Mouse (Mus musculus): ENCODE measurements around the gene Cnksr1. TPM values are rescaled to one million over a fixed set of nuclear protein-coding genes. Genes with fewer than 3 reads are reported as not detected.
A peak's percentile ranks its signal among the peaks of the same experiment; 100 is the strongest.

Cnksr1 gene
- total and polyA plus RNA-seq, 2 experiments from 2014 or later: 0.66 to 0.69 TPM

DNA sequence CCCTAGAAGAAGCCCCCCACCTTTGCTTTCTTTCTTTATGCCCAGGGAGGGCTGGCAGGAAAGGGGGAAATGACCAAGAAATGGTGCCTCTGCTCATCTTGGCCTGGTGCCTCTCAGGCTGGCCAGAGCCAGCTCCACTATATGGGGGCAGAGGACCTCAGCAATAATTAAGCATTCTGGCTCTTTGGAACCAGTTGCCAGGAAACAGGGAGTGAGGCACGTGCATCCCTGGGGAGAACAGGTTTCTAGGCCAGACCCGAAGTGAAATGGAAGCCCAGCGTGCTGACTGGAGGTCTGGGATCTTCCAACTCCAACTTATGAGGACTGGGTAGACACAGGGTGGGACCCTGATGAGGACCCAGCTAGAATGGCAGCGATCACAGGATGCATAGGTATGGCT lies 8.1 kb upstream of the Cnksr1 start:
- H3K9ac ChIP-seq (replicated peaks; ENCODE audit: low read depth, low read length): no peak overlapping the region
- H3K9me3 ChIP-seq (replicated peaks; ENCODE audit: control insufficient read depth, low read length): no peaks in the 10 kb centered on the region
- peaks cover 24% of the 10 kb centered on the region for H3K27me3 ChIP-seq (ENCODE audit: control insufficient read depth, insufficient read depth, low read length)
- 52% methylated on average over 4 of the region's 4 CpGs for WGBS
- TF ChIP-seq CTCF (IDR thresholded peaks at IDR 0.05; ENCODE audit: low read depth) (no peak), EP300 (IDR thresholded peaks at IDR 0.05; ENCODE audit: low read depth) (no peak)
- ATAC-seq (ENCODE audit: insufficient read depth, low read depth) (no peak), DNase-seq (ENCODE audit: low spot score) (no peak)
- no peaks in the 10 kb centered on the region for H3K36me3 ChIP-seq (replicated peaks; ENCODE audit: control insufficient read depth, insufficient read depth, low read length)
- H3K4me1 ChIP-seq (ENCODE audit: control insufficient read depth, insufficient read depth): peaks cover 18% of the 10 kb centered on the region; the same call in 1 of the 2 replicates
- no peak overlapping the region for H3K4me3 ChIP-seq (ENCODE audit: low read depth, low read length)
- no peak overlapping the region for H3K4me2 ChIP-seq (ENCODE audit: low read depth, low read length)
- H3K27ac ChIP-seq (ENCODE audit: low read depth): no peak overlapping the region

GRCm38 (mm10) chr4:134245148-134245843 lies 7.1 kb upstream of the Cnksr1 start, which contains the start of gene Zfp593:
Gene Zfp593 (minus strand): TSS chr4:134245592.
- ATAC-seq (ENCODE audit: insufficient read depth, low read depth) (peak; percentile 80), DNase-seq (ENCODE audit: low spot score) (peak; percentile 86)
- Histone ChIP-seq H3K4me3 (ENCODE audit: low read depth, low read length) (peak within 1 kb of the TSS; percentile 79), H3K9ac (replicated peaks; ENCODE audit: low read depth, low read length) (peak within 1 kb of the TSS; percentile 77), H3K27me3 (ENCODE audit: control insufficient read depth, insufficient read depth, low read length) (peaks cover 17% of the 10 kb centered on the region), H3K9me3 (replicated peaks; ENCODE audit: control insufficient read depth, low read length) (no peaks in the 10 kb centered on the region), H3K27ac (ENCODE audit: low read depth) (no peak within 1 kb of the TSS), H3K36me3 (replicated peaks; ENCODE audit: control insufficient read depth, insufficient read depth, low read length) (no peaks in the 10 kb centered on the region), H3K4me1 (ENCODE audit: control insufficient read depth, insufficient read depth) (peaks cover 8% of the 10 kb centered on the region; the same call in 1 of the 2 replicates), H3K4me2 (ENCODE audit: low read depth, low read length) (peak within 1 kb of the TSS; percentile 99)
- WGBS: under 1% methylated on average over 60 of the region's 60 CpGs
- TF ChIP-seq CTCF (IDR thresholded peaks at IDR 0.05; ENCODE audit: low read depth): peak; percentile 58
- no peak for TF ChIP-seq EP300 (IDR thresholded peaks at IDR 0.05; ENCODE audit: low read depth)

- peaks cover 9% of the 10 kb centered on the region for H3K4me1 ChIP-seq (ENCODE audit: control insufficient read depth, insufficient read depth)
- H3K9ac ChIP-seq (replicated peaks; ENCODE audit: low read depth, low read length): no peak within 1 kb of the TSS
- 89% methylated on average over 16 of the region's 17 CpGs for WGBS
- H3K27ac ChIP-seq (ENCODE audit: low read depth): no peak within 1 kb of the TSS
- ATAC-seq (ENCODE audit: insufficient read depth, low read depth): no peak
- peaks cover 12% of the 10 kb centered on the region for H3K27me3 ChIP-seq (ENCODE audit: control insufficient read depth, insufficient read depth, low read length)
- H3K4me3 ChIP-seq (ENCODE audit: low read depth, low read length): no peak within 1 kb of the TSS
- no peaks in the 10 kb centered on the region for H3K9me3 ChIP-seq (replicated peaks; ENCODE audit: control insufficient read depth, low read length)
- peak; percentile 5 for DNase-seq (ENCODE audit: low spot score)
- H3K36me3 ChIP-seq (replicated peaks; ENCODE audit: control insufficient read depth, insufficient read depth, low read length): no peaks in the 10 kb centered on the region
- TF ChIP-seq CTCF (IDR thresholded peaks at IDR 0.05; ENCODE audit: low read depth) (no peak), EP300 (IDR thresholded peaks at IDR 0.05; ENCODE audit: low read depth) (no peak)
- no peak within 1 kb of the TSS for H3K4me2 ChIP-seq (ENCODE audit: low read depth, low read length)
Measured at GRCm38 (mm10) chr4:134243516-134244250, 5.5 kb upstream of the Cnksr1 start, which contains the start of gene E130218I03Rik. Gene E130218I03Rik (plus strand): TSS chr4:134243662.

DNA sequence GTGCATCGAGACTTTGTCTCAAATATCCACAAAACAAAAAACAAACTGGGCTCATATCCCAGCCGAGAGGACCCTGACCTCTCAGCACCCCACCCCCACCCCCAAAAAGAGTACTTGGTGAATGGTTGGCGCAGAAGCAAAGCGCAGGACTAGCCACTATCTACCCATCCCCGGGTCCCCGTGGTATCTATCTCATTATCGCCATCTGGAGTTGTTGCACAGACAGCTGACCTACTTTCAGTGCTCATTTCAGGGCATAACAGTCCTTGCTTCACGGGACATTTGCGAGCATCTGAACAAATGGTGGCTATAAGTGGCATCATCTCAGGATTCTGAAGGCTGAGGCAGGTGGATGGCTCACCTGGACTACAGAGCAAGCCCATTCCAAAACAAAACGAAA lies 487 bp upstream of the Cnksr1 start:
- Histone ChIP-seq H3K4me2 (ENCODE audit: low read depth, low read length) (peak overlapping the region; percentile 69), H3K4me3 (ENCODE audit: low read depth, low read length) (peak overlapping the region; percentile 41), H3K9ac (replicated peaks; ENCODE audit: low read depth, low read length) (0 out of 2 replicates have a peak overlapping the region, but pooled peaks have one; percentile 28), H3K27me3 (ENCODE audit: control insufficient read depth, insufficient read depth, low read length) (no peaks in the 10 kb centered on the region), H3K9me3 (replicated peaks; ENCODE audit: control insufficient read depth, low read length) (no peaks in the 10 kb centered on the region), H3K4me1 (ENCODE audit: control insufficient read depth, insufficient read depth) (peaks cover 16% of the 10 kb centered on the region), H3K36me3 (replicated peaks; ENCODE audit: control insufficient read depth, insufficient read depth, low read length) (no peaks in the 10 kb centered on the region), H3K27ac (ENCODE audit: low read depth) (no peak overlapping the region)
- ATAC-seq (ENCODE audit: insufficient read depth, low read depth): no peak
- no peak for DNase-seq (ENCODE audit: low spot score)
- 14% methylated on average over 10 of the region's 10 CpGs for WGBS
- TF ChIP-seq EP300 (IDR thresholded peaks at IDR 0.05; ENCODE audit: low read depth) (no peak), CTCF (IDR thresholded peaks at IDR 0.05; ENCODE audit: low read depth) (no peak)

GRCm38 (mm10) chr4:134237582-134238278 lies 469 bp downstream of the Cnksr1 start:
- Histone ChIP-seq H3K36me3 (replicated peaks; ENCODE audit: control insufficient read depth, insufficient read depth, low read length) (no peaks in the 10 kb centered on the region), H3K27me3 (ENCODE audit: control insufficient read depth, insufficient read depth, low read length) (no peaks in the 10 kb centered on the region), H3K4me1 (ENCODE audit: control insufficient read depth, insufficient read depth) (peaks cover 16% of the 10 kb centered on the region), H3K27ac (ENCODE audit: low read depth) (no peak overlapping the region; the same call in 1 of the 2 replicates), H3K9ac (replicated peaks; ENCODE audit: low read depth, low read length) (peak overlapping the region; percentile 28; the same call in 1 of the 2 replicates), H3K4me3 (ENCODE audit: low read depth, low read length) (peak overlapping the region; percentile 41), H3K9me3 (replicated peaks; ENCODE audit: control insufficient read depth, low read length) (no peaks in the 10 kb centered on the region), H3K4me2 (ENCODE audit: low read depth, low read length) (peak overlapping the region; percentile 69)
- TF ChIP-seq EP300 (IDR thresholded peaks at IDR 0.05; ENCODE audit: low read depth): no peak
- no peak for TF ChIP-seq CTCF (IDR thresholded peaks at IDR 0.05; ENCODE audit: low read depth)
- DNase-seq (ENCODE audit: low spot score): peak; percentile 10
- ATAC-seq (ENCODE audit: insufficient read depth, low read depth): peak; percentile 76; the same call in 1 of the 2 replicates
- 28% methylated on average over 19 of the region's 19 CpGs for WGBS

All from heart, postnatal 0 days (tissue).